Mouse (Mus musculus) liver, embryonic 14.5 days (tissue): ENCODE measurements around the gene Dnah14.

Source experiments
- CTCF ChIP-seq: IDR thresholded peaks from 2 replicates; pipeline ENCODE4 v1.5.1; 2016; ENCODE audit warnings: antibody characterized with exemption, low read depth, control low read depth
- EP300 ChIP-seq: IDR thresholded peaks from 2 replicates; pipeline ENCODE4 v1.6.1; 2016; ENCODE audit warnings: antibody characterized with exemption, low read depth

GRCm38 (mm10) chr1:181799911-181800310 lies 223.6 kb downstream of the Dnah14 start:
- TF ChIP-seq CTCF (no peak), EP300 (no peak)
